Comparison of ENCODE assay signal across 9 mouse cellular contexts in genomic region chr1:153739437-153740015, GRCm38 (mm10). TPM values are rescaled to one million over a fixed set of nuclear protein-coding genes. Genes with fewer than 3 reads are reported as not detected.
DNase-seq lines count a peak whose midpoint lies in the region; ATAC-seq and TF ChIP-seq lines count a peak whose summit lies in the region.
"Had no signal": no experiment of that assay in that cellular context is flagged by ENCODE, and none has a peak within 500 bp of the region (broad histone marks: within the 10 kb centered on the region; RNA-seq: fewer than 3 reads in every experiment).

No protein-coding gene starts in this region.

- TF ChIP-seq CTCF in kidney, adult 2 months (conservative IDR thresholded peaks at IDR 0.05; ENCODE audit: insufficient read depth, insufficient read length, low read depth, low read length) = no peak

- no peaks in the 10 kb centered on the region for H3K9me3 ChIP-seq in heart, embryonic 12.5 days (replicated peaks)
- no peaks in the 10 kb centered on the region for H3K9me3 ChIP-seq in hindbrain, embryonic 15.5 days
- H3K9me3 ChIP-seq in midbrain, embryonic 15.5 days = no peaks in the 10 kb centered on the region

- no peak for ATAC-seq in heart, embryonic 12.5 days (ENCODE audit: insufficient number of reproducible peaks, low FRiP score)
- ATAC-seq in activated CD4-positive, CD25-positive, alpha-beta regulatory T cell, adult 4 months = peak; percentile 12
- ATAC-seq in hindbrain, embryonic 15.5 days (ENCODE audit: low FRiP score, low read depth) = no peak
- no peak for ATAC-seq in midbrain, embryonic 15.5 days (replicated peaks)

- WGBS in heart, embryonic 12.5 days = 20% methylated on average over 13 of the region's 13 CpGs
- 19% methylated on average over 13 of the region's 13 CpGs for WGBS in hindbrain, embryonic 15.5 days
- WGBS in midbrain, embryonic 15.5 days = 26% methylated on average over 13 of the region's 13 CpGs
- WGBS in kidney, adult 2 months = 25% methylated on average over 13 of the region's 13 CpGs

- H3K36me3 ChIP-seq in heart, embryonic 12.5 days = peaks cover 5% of the 10 kb centered on the region
- no peaks in the 10 kb centered on the region for H3K36me3 ChIP-seq in hindbrain, embryonic 15.5 days
- H3K36me3 ChIP-seq in midbrain, embryonic 15.5 days (replicated peaks) = no peaks in the 10 kb centered on the region
- H3K36me3 ChIP-seq in kidney, adult 2 months (ENCODE audit: control insufficient read depth, insufficient read depth, low read length) = no peaks in the 10 kb centered on the region

- DNase-seq in heart, postnatal 36 days = no peak
- no peak for DNase-seq in MN1 (ENCODE audit: low spot score)
- DNase-seq in kidney, adult 2 months = no peak
- DNase-seq in testis, postnatal 14 days (ENCODE audit: low spot score) = no peak

- peaks cover 54% of the 10 kb centered on the region for H3K27me3 ChIP-seq in heart, embryonic 12.5 days (replicated peaks)
- no peaks in the 10 kb centered on the region for H3K27me3 ChIP-seq in hindbrain, embryonic 15.5 days
- no peaks in the 10 kb centered on the region for H3K27me3 ChIP-seq in midbrain, embryonic 15.5 days (replicated peaks)
- no peaks in the 10 kb centered on the region for H3K27me3 ChIP-seq in kidney, adult 2 months (replicated peaks; ENCODE audit: control insufficient read depth, insufficient read depth, low read length)

- peaks cover 23% of the 10 kb centered on the region for H3K4me1 ChIP-seq in heart, embryonic 12.5 days (replicated peaks)
- H3K4me1 ChIP-seq in hindbrain, embryonic 15.5 days (replicated peaks) = peaks cover 60% of the 10 kb centered on the region
- peaks cover 80% of the 10 kb centered on the region for H3K4me1 ChIP-seq in midbrain, embryonic 15.5 days
- no peaks in the 10 kb centered on the region for H3K4me1 ChIP-seq in kidney, adult 2 months (ENCODE audit: control insufficient read depth, insufficient read depth, low read length)

- no peak for TF ChIP-seq POLR2A in kidney, adult 2 months (IDR thresholded peaks at IDR 0.05; ENCODE audit: low read depth, low read length)

- intact Hi-C loops in heart, postnatal 36 days (cut with DNase I) = loop anchor here (5.0 kb wide), 2 partner anchors 62 to 97 kb away; no protein-coding TSS in a partner anchor

- peak overlapping the region; percentile 46 for H3K4me3 ChIP-seq in heart, embryonic 12.5 days
- H3K4me3 ChIP-seq in hindbrain, embryonic 15.5 days = peak overlapping the region; percentile 41
- peak overlapping the region; percentile 53 for H3K4me3 ChIP-seq in midbrain, embryonic 15.5 days
- H3K4me3 ChIP-seq in kidney, adult 2 months (ENCODE audit: insufficient read depth, low read depth, low read length) = no peak overlapping the region

- peak overlapping the region; percentile 87 for H3K4me2 ChIP-seq in heart, embryonic 12.5 days
- H3K4me2 ChIP-seq in hindbrain, embryonic 15.5 days = peak overlapping the region; percentile 80
- peak overlapping the region; percentile 84 for H3K4me2 ChIP-seq in midbrain, embryonic 15.5 days

- H3K27ac ChIP-seq in heart, embryonic 12.5 days (ENCODE audit: poor library complexity, severe bottlenecking) = no peak overlapping the region
- no peak overlapping the region for H3K27ac ChIP-seq in hindbrain, embryonic 15.5 days (replicated peaks)
- no peak overlapping the region for H3K27ac ChIP-seq in midbrain, embryonic 15.5 days
- H3K27ac ChIP-seq in kidney, adult 2 months (ENCODE audit: insufficient read depth, low read depth, low read length) = no peak overlapping the region

- 0 out of 2 replicates have a peak overlapping the region, but pooled peaks have one; percentile 45 for H3K9ac ChIP-seq in heart, embryonic 12.5 days
- H3K9ac ChIP-seq in hindbrain, embryonic 15.5 days = no peak overlapping the region
- peak overlapping the region; percentile 47; the same call in 1 of the 2 replicates for H3K9ac ChIP-seq in midbrain, embryonic 15.5 days

RNA-seq across cellular contexts. Expression of gene Rgs16, which starts 0.6 kb away (rescaled TPM):
- 4.7 and 5.2 TPM in 2 replicates for polyA plus RNA-seq in heart, embryonic 12.5 days (2016; fragmentation: Nextera tagmentation; extraction: Ambion mirVana)
- 1 to 10 TPM; 1.5 to 2.6 TPM for total RNA-seq in heart, postnatal 36 days (2021)
- 10 to 100 TPM in 1 of 2 experiments, 1 to 10 TPM in 1; 5.6 to 27.5 TPM for polyA plus RNA-seq in activated CD4-positive, CD25-positive, alpha-beta regulatory T cell, adult 4 months (2017; shearing (Covaris generic))
- polyA plus RNA-seq in hindbrain, embryonic 15.5 days (2015; fragmentation: Nextera tagmentation; extraction: Ambion mirVana) = 12.4 and 17.1 TPM in 2 replicates
- 20.7 and 24.0 TPM in 2 replicates for polyA plus RNA-seq in midbrain, embryonic 15.5 days (2015; fragmentation: Nextera tagmentation; extraction: Ambion mirVana)
- 0.45 and 0.61 TPM in 2 replicates for polyA plus RNA-seq in kidney, adult 2 months (2012; rRNA removed)
- total RNA-seq: common myeloid progenitor, adult 5-6 weeks had no signal

RNA-seq across cellular contexts. Expression of gene Rnasel, which starts 9.7 kb away (rescaled TPM):
- polyA plus RNA-seq in heart, embryonic 12.5 days (2016; fragmentation: Nextera tagmentation; extraction: Ambion mirVana) = 11.8 and 12.8 TPM in 2 replicates
- 1 to 10 TPM; 4.8 to 6.5 TPM for total RNA-seq in heart, postnatal 36 days (2021)
- polyA plus RNA-seq in activated CD4-positive, CD25-positive, alpha-beta regulatory T cell, adult 4 months (2017; shearing (Covaris generic)) = 10 to 100 TPM; 38.6 to 49.7 TPM
- polyA plus RNA-seq in hindbrain, embryonic 15.5 days (2015; fragmentation: Nextera tagmentation; extraction: Ambion mirVana) = 39.5 and 40.1 TPM in 2 replicates
- polyA plus RNA-seq in midbrain, embryonic 15.5 days (2015; fragmentation: Nextera tagmentation; extraction: Ambion mirVana) = 47.9 and 48.3 TPM in 2 replicates
- polyA plus RNA-seq in kidney, adult 2 months (2012; rRNA removed) = 2.4 and 3.4 TPM in 2 replicates
